19 mouse cellular contexts compared by ENCODE assay signal in the genomic region with DNA sequence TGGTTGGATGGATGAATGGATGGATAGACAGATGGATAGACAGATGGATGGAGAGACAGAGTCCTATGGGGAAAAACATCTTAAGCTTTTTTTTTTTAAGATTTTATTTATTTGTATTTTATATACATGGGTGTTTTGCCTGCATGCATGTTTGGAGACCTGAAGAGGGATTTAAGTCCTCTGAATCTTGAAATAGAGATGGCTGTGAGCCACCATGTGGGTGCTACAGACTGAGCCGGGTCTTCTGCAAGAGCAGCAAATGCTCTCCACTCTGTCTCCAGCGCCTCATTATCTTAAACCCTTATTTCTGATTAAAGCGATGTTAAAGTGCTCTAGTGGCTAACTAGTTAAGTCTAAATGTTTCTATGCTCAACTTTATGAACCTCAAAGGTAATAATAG. TPM values are rescaled to one million over a fixed set of nuclear protein-coding genes. Genes with fewer than 3 reads are reported as not detected.
"Had no signal": no experiment of that assay in that cellular context is flagged by ENCODE, and none has a peak within 500 bp of the region (broad histone marks: within the 10 kb centered on the region; RNA-seq: fewer than 3 reads in every experiment).

No protein-coding gene starts in this region.

- H3K36me3 ChIP-seq: stomach, embryonic 15.5 days had no signal

- H3K9me3 ChIP-seq: neural tube, embryonic 13.5 days; neural tube, embryonic 15.5 days; stomach, embryonic 15.5 days had no signal

- H3K4me1 ChIP-seq: neural tube, embryonic 13.5 days; neural tube, embryonic 15.5 days; stomach, embryonic 15.5 days had no signal

- H3K27ac ChIP-seq: neural tube, embryonic 13.5 days; neural tube, embryonic 15.5 days; stomach, embryonic 15.5 days; stomach, postnatal 0 days had no signal

- H3K27me3 ChIP-seq: neural tube, embryonic 13.5 days; neural tube, embryonic 15.5 days; stomach, embryonic 15.5 days had no signal

- H3K4me3 ChIP-seq: neural tube, embryonic 13.5 days; neural tube, embryonic 15.5 days; stomach, embryonic 15.5 days had no signal

- DNase-seq: retina, postnatal 1 day; right cerebral cortex, adult 18-20 months; right cerebral cortex, postnatal 14 days; right cerebral cortex, postnatal 25 days; right cerebral cortex, postnatal 4 days; spleen, adult 18-20 months; thymus, adult 18-20 months; thymus, adult 2 months; thymus, postnatal 14 days; thymus, postnatal 25 days; thymus, postnatal 36 days; thymus, postnatal 4 days had no signal

RNA-seq across cellular contexts. Expression of gene Slc24a1, which starts 44.0 kb away (rescaled TPM):
- polyA plus RNA-seq: small intestine, adult 2 months; spleen, adult 2 months; stomach, embryonic 14.5 days had no signal
